Mouse (Mus musculus) liver, embryonic 15.5 days (tissue): ENCODE data around the gene Prpf39. TPM values are rescaled to one million over a fixed set of nuclear protein-coding genes. Genes with fewer than 3 reads are reported as not detected.

ENCODE experiments used
- polyA plus RNA-seq: library from polyadenylated mRNA; unstranded; fragments of >200 nt; fragmentation: Nextera tagmentation; extraction: Ambion mirVana; gene quantifications from 2 replicates; pipeline ENCODE4 v1.2.1, GENCODE M21; 2015

The Prpf39 gene
- polyA plus RNA-seq, 1 experiment from 2014 or later, result 16.9 TPM

Other genes starting within 250 kb of the Prpf39 start
- gene Gm527, start 118.4 kb upstream of the Prpf39 start, polyA plus RNA-seq, result 0.43 and 0.79 TPM in 2 replicates
- 2.8 and 3.5 TPM in 2 replicates for gene Klhl28, start 70.8 kb upstream of the Prpf39 start, polyA plus RNA-seq
- gene Togaram1, start 70.5 kb upstream of the Prpf39 start, polyA plus RNA-seq, result 6.0 and 6.5 TPM in 2 replicates
- 84.5 and 116 TPM in 2 replicates for gene Fkbp3, start 37.7 kb downstream of the Prpf39 start, polyA plus RNA-seq
- 5.4 and 6.0 TPM in 2 replicates for gene Fancm, start 39.3 kb downstream of the Prpf39 start, polyA plus RNA-seq
- gene Mis18bp1, start 136.3 kb downstream of the Prpf39 start, polyA plus RNA-seq, result 32.4 and 36.8 TPM in 2 replicates
- not detected in 2 replicates for gene Wdr20rt, start 189.2 kb downstream of the Prpf39 start, polyA plus RNA-seq